Mouse (Mus musculus) adrenal gland, postnatal 25 days (tissue): ENCODE results near the gene Plxna1. TPM values are rescaled to one million over a fixed set of nuclear protein-coding genes. Genes with fewer than 3 reads are reported as not detected.

Experiments used
- DNase-seq: peaks from one replicate; pipeline ENCODE4 v3.0.0; 2021; ENCODE audit warnings: mixed read lengths
- total RNA-seq: library from RNA; stranded (reverse); gene quantifications from 2 replicates; pipeline ENCODE4 v1.2.3, GENCODE M21; 2021

The Plxna1 gene
- total RNA-seq, 1 experiment from 2014 or later: 137 TPM

GRCm38 (mm10) chr6:89360709-89361417 is 1.6 kb downstream of the Plxna1 start:
- DNase-seq: no peak

- DNase-seq: peak; percentile 49
These were observed 2.4 kb downstream of the Plxna1 start for GRCm38 (mm10) chr6:89359771-89360708.

GRCm38 (mm10) chr6:89359192-89359591 is 3.2 kb downstream of the Plxna1 start:
- DNase-seq: no peak

GRCm38 (mm10) chr6:89355661-89356060 is 6.8 kb downstream of the Plxna1 start:
- no peak for DNase-seq

GRCm38 (mm10) chr6:89354726-89355125 is 7.7 kb downstream of the Plxna1 start:
- DNase-seq: peak; percentile 87

GRCm38 (mm10) chr6:89354076-89354475 is 8.3 kb downstream of the Plxna1 start:
- peak; percentile 48 for DNase-seq

GRCm38 (mm10) chr6:89353101-89353500 is 9.3 kb downstream of the Plxna1 start:
- peak; percentile 46 for DNase-seq

- DNase-seq: peak; percentile 61
These were observed 10.8 kb downstream of the Plxna1 start for GRCm38 (mm10) chr6:89351441-89352137.

- DNase-seq: no peak
These were observed 11.9 kb downstream of the Plxna1 start for GRCm38 (mm10) chr6:89350520-89350919.

GRCm38 (mm10) chr6:89350037-89350515 is 12.3 kb downstream of the Plxna1 start:
- peak; percentile 50 for DNase-seq

GRCm38 (mm10) chr6:89348363-89348762 is 14.1 kb downstream of the Plxna1 start:
- DNase-seq: peak; percentile 27

GRCm38 (mm10) chr6:89347792-89348191 is 14.6 kb downstream of the Plxna1 start:
- DNase-seq: peak; percentile 49

- no peak for DNase-seq
These were observed 16.6 kb downstream of the Plxna1 start for GRCm38 (mm10) chr6:89345855-89346254.

- DNase-seq: no peak
These were observed 17.0 kb downstream of the Plxna1 start for GRCm38 (mm10) chr6:89345486-89345785.

- DNase-seq: peak; percentile 72
These were observed 17.6 kb downstream of the Plxna1 start for GRCm38 (mm10) chr6:89344613-89345485.

GRCm38 (mm10) chr6:89341981-89342380 is 20.4 kb downstream of the Plxna1 start:
- DNase-seq: no peak

- peak; percentile 79 for DNase-seq
These were observed 23.0 kb downstream of the Plxna1 start for GRCm38 (mm10) chr6:89339447-89339846.

GRCm38 (mm10) chr6:89338733-89339132 is 23.7 kb downstream of the Plxna1 start:
- DNase-seq: no peak

GRCm38 (mm10) chr6:89337574-89337973 is 24.8 kb downstream of the Plxna1 start:
- peak; percentile 47 for DNase-seq

- DNase-seq: no peak
These were observed 28.3 kb downstream of the Plxna1 start for GRCm38 (mm10) chr6:89333964-89334702.

- no peak for DNase-seq
These were observed 31.5 kb downstream of the Plxna1 start for GRCm38 (mm10) chr6:89330957-89331356.
